Mouse (Mus musculus) effector memory CD4-positive, alpha-beta T cell, adult 7 months (primary cell): ENCODE measurements around the gene 4930523C07Rik. TPM values are rescaled to one million over a fixed set of nuclear protein-coding genes. Genes with fewer than 3 reads are reported as not detected.

Source experiments
- polyA plus RNA-seq: library from polyadenylated mRNA; unstranded; fragments of 100-300 nt; shearing (Covaris generic); gene quantifications from one replicate; pipeline ENCODE4 v1.2.1, GENCODE M21; 2017

4930523C07Rik gene
- 714 TPM for polyA plus RNA-seq

DNA sequence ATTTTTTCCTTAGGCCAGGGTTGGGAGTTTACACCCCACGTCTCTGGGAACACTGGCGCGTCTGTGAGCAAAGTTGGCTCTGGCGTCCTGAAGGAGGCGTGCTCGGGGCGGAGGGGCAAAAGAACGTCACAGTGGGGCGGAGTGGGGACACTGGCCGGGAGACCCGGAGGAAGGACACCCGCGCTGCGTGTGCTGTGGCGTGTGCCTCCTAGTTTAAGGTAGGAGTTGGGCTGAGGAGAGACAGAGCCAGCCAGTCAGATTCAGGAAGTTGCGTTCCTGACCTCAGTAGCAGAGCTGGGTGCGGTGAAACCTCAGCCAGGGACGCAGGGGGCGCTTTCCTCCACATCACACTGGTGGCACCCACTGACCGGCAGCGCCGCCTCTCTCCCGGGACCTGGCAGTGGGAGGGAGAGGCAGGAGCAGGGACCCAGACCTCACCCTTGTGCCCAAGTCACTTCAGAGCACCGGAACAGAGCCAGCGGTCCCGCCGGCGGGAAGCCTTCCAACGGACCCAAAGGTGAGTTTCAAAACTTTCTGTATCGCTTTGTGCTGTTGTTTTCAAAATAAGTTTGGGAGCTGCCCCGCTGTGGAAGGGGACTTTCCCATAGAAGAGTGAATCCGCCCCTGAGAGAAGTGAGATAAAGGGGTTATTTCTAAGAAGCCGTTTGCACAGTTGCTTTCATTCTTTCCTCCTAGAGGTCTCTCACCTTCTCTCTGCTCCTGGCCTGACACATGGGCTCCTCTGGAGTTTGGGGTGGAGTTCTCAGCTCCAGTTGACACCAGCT is at the start of gene 4930523C07Rik:
4930523C07Rik (plus strand) TSS at position 146 of the 785 bp plus-strand sequence.

Other genes with a start within 250 kb of the 4930523C07Rik start
- not detected for gene Tnn, start 109.2 kb downstream of the 4930523C07Rik start, polyA plus RNA-seq
- 108 TPM for gene Mrps14, start 150.8 kb downstream of the 4930523C07Rik start, polyA plus RNA-seq
- gene Cacybp, start 168.5 kb downstream of the 4930523C07Rik start, polyA plus RNA-seq = 133 TPM